Mouse (Mus musculus): ENCODE data around the gene Bend4. TPM values are rescaled to one million over a fixed set of nuclear protein-coding genes. Genes with fewer than 3 reads are reported as not detected.
A peak's percentile ranks its signal among the peaks of the same experiment; 100 is the strongest.

Gene Bend4
- 0.12 and 0.21 TPM in 2 replicates for polyA plus RNA-seq (2012; ENCODE audit: insufficient read depth, insufficient read length, missing spikeins)

GRCm38 (mm10) chr5:67427443-67428360 lies at the start of gene Bend4:
Bend4 (minus strand) TSS chr5:67428310.
- H3K4me3 ChIP-seq (ENCODE audit: insufficient read depth, low read depth, low read length), result peak within 1 kb of the TSS; percentile 65
- no peak within 1 kb of the TSS for H3K27ac ChIP-seq (replicated peaks; ENCODE audit: low read depth, low read length)
- no peaks in the 10 kb centered on the region for H3K4me1 ChIP-seq (ENCODE audit: control insufficient read depth, insufficient read depth, insufficient read length, low read length)

- no peak overlapping the region for H3K4me3 ChIP-seq (ENCODE audit: insufficient read depth, low read depth, low read length)
- H3K27ac ChIP-seq (replicated peaks; ENCODE audit: low read depth, low read length), result no peak overlapping the region
- no peaks in the 10 kb centered on the region for H3K4me1 ChIP-seq (ENCODE audit: control insufficient read depth, insufficient read depth, insufficient read length, low read length)
Measured at GRCm38 (mm10) chr5:67473723-67474122, 45.6 kb upstream of the Bend4 start.

DNA sequence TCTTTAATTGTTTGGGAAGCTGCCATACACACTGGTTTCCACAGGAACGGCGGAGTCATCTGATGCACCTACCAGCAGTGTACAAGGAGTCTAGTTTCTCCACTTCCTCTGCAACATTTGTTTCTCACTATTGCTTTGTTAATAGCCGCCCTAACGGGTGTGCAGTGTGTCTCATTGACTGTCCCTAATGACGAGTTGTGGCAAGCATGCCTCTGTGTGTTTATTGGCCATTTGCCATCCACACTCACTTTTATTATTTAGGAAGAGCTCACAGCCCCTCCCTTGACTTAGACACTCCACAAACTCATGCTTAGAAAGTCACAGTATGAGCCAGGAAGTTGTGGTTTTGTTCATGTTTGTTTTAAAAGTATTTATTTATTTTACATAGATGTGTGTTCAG lies 45.0 kb upstream of the Bend4 start:
- Histone ChIP-seq H3K4me1 (ENCODE audit: control insufficient read depth, insufficient read depth, insufficient read length, low read length) (no peaks in the 10 kb centered on the region), H3K4me3 (ENCODE audit: insufficient read depth, low read depth, low read length) (no peak overlapping the region), H3K27ac (replicated peaks; ENCODE audit: low read depth, low read length) (no peak overlapping the region)

- H3K4me3 ChIP-seq (ENCODE audit: insufficient read depth, low read depth, low read length), result no peak overlapping the region
- no peak overlapping the region for H3K27ac ChIP-seq (replicated peaks; ENCODE audit: low read depth, low read length)
- no peaks in the 10 kb centered on the region for H3K4me1 ChIP-seq (ENCODE audit: control insufficient read depth, insufficient read depth, insufficient read length, low read length)
Measured at GRCm38 (mm10) chr5:67466866-67467530, 38.9 kb upstream of the Bend4 start.

GRCm38 (mm10) chr5:67464899-67465298 lies 36.8 kb upstream of the Bend4 start:
- Histone ChIP-seq H3K4me3 (ENCODE audit: insufficient read depth, low read depth, low read length) (no peak overlapping the region), H3K4me1 (ENCODE audit: control insufficient read depth, insufficient read depth, insufficient read length, low read length) (no peaks in the 10 kb centered on the region)

GRCm38 (mm10) chr5:67463636-67464035 lies 35.5 kb upstream of the Bend4 start:
- Histone ChIP-seq H3K4me3 (ENCODE audit: insufficient read depth, low read depth, low read length) (no peak overlapping the region), H3K4me1 (ENCODE audit: control insufficient read depth, insufficient read depth, insufficient read length, low read length) (no peaks in the 10 kb centered on the region), H3K27ac (replicated peaks; ENCODE audit: low read depth, low read length) (no peak overlapping the region)

More at GRCm38 (mm10) chr5:67464899-67465298, 36.8 kb upstream of the Bend4 start:
- H3K27ac ChIP-seq (replicated peaks; ENCODE audit: low read depth, low read length), result no peak overlapping the region

DNA sequence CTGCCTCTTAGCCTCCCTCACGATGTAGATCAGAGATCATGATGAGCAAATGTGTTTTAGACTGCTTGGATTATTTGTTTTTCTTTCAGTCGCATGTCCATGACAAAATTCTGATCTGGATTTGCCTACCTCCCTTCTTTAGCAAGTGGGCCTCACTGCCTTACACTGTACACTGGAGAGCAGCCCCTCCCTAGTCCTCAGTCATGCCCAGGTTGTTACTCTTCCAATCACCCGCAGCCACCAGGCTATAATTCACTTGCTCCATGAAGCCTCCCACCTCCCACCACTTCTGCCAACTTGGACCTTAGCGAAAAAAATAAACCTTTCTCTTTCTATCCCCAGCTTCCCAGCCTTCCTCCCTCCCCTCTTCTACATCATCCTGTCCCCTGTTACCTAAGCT lies 34.2 kb upstream of the Bend4 start:
- Histone ChIP-seq H3K4me3 (ENCODE audit: insufficient read depth, low read depth, low read length) (no peak overlapping the region), H3K4me1 (ENCODE audit: control insufficient read depth, insufficient read depth, insufficient read length, low read length) (no peaks in the 10 kb centered on the region), H3K27ac (replicated peaks; ENCODE audit: low read depth, low read length) (no peak overlapping the region)

DNA sequence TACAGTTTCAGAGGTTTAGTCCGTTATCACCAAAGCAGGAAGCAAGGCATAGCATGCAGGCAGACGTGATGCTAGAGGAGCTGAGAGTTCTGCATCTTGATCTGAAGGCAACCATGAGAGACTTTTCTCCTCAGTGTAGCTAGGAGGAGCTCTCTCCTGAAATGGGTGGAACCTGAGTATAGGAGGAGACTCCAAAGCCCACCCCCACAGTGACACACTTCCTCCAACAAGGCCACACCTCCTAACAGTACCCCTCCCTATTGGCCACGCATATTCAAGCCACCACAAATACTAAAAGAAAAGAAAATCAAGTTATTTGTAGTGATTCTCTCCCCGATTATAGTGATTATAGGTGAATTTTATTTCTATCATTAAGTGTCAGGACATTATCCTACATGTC lies 28.7 kb upstream of the Bend4 start:
- Histone ChIP-seq H3K4me1 (ENCODE audit: control insufficient read depth, insufficient read depth, insufficient read length, low read length) (no peaks in the 10 kb centered on the region), H3K27ac (replicated peaks; ENCODE audit: low read depth, low read length) (no peak overlapping the region), H3K4me3 (ENCODE audit: insufficient read depth, low read depth, low read length) (no peak overlapping the region)

GRCm38 (mm10) chr5:67454282-67454681 lies 26.2 kb upstream of the Bend4 start:
- H3K27ac ChIP-seq (replicated peaks; ENCODE audit: low read depth, low read length), result no peak overlapping the region
- no peaks in the 10 kb centered on the region for H3K4me1 ChIP-seq (ENCODE audit: control insufficient read depth, insufficient read depth, insufficient read length, low read length)
- no peak overlapping the region for H3K4me3 ChIP-seq (ENCODE audit: insufficient read depth, low read depth, low read length)

DNA sequence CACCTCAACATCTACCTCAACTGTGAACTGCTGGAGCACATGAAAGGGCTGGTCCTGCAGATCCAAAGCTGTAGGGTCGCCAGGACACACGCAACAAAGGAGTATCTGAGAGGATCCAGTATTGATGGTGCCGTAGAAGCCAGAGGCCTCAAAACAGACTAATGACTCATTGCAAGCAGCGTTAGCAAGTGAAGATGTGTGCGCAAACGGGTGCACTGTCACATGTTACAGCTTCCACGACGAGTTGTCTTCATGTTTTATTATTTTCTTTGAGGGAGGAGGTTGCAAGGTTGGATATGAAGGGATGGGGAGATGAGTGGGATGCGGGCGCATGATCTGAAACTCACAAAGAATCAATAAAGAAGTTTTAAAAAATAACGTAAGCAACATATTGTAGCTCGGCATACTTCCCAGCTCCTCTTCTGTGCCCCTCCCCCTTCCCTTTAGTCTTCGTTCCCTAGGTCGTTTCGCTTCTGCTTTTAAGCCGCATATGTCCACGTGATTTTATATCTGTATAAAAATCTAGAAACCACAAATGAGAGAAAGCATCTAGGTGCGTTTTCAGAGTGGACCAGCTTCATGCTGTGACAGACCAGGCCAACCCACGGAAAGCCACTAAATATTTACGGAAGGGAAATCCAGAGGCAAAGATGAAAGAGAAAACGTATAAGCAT lies 22.0 kb upstream of the Bend4 start:
- no peak overlapping the region for H3K27ac ChIP-seq (replicated peaks; ENCODE audit: low read depth, low read length)
- peak overlapping the region; percentile 15; the same call in 1 of the 2 replicates for H3K4me3 ChIP-seq (ENCODE audit: insufficient read depth, low read depth, low read length)
- H3K4me1 ChIP-seq (ENCODE audit: control insufficient read depth, insufficient read depth, insufficient read length, low read length), result no peaks in the 10 kb centered on the region

DNA sequence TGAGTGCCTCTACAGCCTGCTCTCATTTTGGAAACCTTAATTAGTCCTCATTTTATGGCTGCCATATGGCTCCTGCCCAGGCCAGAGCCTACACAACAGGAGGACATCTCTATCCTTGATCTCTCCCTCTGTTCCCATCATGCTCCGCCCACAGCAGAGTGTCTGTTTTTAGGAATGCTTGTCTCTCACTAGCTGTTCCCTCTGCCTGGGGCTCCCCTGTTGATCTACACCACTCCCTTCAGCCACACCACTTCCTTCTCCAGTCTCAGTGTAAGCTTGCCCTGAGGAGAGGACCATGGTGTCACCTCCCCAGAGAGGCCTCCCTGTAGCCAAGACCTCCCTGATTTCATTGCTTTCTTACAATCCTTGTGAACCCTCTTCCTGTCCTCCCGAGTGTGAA lies 18.4 kb upstream of the Bend4 start:
- Histone ChIP-seq H3K4me3 (ENCODE audit: insufficient read depth, low read depth, low read length) (no peak overlapping the region), H3K27ac (replicated peaks; ENCODE audit: low read depth, low read length) (no peak overlapping the region), H3K4me1 (ENCODE audit: control insufficient read depth, insufficient read depth, insufficient read length, low read length) (no peaks in the 10 kb centered on the region)

- no peaks in the 10 kb centered on the region for H3K4me1 ChIP-seq (ENCODE audit: control insufficient read depth, insufficient read depth, insufficient read length, low read length)
- H3K27ac ChIP-seq (replicated peaks; ENCODE audit: low read depth, low read length), result no peak overlapping the region
- no peak overlapping the region for H3K4me3 ChIP-seq (ENCODE audit: insufficient read depth, low read depth, low read length)
Measured at GRCm38 (mm10) chr5:67444217-67445050, 16.3 kb upstream of the Bend4 start.

DNA sequence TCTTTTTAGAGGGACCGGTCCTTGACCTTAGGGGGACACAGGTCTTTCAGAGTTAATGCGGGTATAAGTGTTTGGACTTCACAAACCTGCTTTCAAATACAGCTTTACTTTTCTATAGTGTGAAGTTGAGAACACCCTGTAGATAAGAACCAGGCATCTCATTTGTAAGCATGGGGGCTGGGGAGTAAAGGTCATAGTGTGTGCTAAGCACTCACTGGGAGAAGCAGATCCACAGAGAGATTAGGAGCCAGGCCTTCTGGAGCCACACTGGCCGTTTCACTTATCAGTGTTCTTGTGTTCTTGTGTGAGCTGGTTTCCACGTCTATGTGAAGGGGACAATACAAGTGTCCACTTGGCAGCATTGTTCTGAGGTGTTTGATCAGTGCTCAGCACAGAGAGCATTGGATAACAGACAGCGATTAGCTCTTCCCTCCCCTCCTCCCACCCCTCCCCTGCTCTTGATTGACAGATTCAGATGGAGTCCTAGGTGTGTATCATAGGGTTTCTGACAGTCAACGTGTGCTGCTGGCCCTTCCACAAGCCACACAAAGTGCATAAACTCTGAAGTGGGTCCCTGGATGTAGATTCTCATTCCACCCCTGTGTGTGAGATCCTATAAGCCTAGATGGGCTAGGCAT lies 14.8 kb upstream of the Bend4 start:
- H3K4me1 ChIP-seq (ENCODE audit: control insufficient read depth, insufficient read depth, insufficient read length, low read length), result no peaks in the 10 kb centered on the region
- H3K4me3 ChIP-seq (ENCODE audit: insufficient read depth, low read depth, low read length), result no peak overlapping the region
- no peak overlapping the region for H3K27ac ChIP-seq (replicated peaks; ENCODE audit: low read depth, low read length)

DNA sequence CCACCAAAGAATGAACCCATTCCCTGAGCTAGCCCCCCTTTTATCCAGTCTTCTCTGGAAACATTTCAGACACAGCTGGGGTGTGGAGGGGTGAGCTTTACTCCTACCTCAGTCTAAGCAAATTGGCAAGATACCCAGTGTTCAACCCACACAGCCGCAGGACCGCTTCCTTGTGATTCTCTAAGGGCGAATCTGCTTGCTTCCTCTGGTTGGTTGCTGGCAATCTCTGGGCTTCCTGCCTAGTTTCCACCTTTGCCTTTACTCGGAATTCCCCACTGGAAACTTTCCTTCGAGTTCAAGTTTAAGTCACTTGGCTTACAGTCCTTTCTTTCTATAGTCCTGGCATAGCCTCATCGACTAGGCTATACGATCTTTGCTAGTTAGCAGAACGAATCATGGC lies 12.5 kb upstream of the Bend4 start:
- Histone ChIP-seq H3K4me3 (ENCODE audit: insufficient read depth, low read depth, low read length) (no peak overlapping the region), H3K4me1 (ENCODE audit: control insufficient read depth, insufficient read depth, insufficient read length, low read length) (no peaks in the 10 kb centered on the region), H3K27ac (replicated peaks; ENCODE audit: low read depth, low read length) (no peak overlapping the region)

All from brown adipose tissue, adult 24 weeks (tissue).